Mouse (Mus musculus): Measurements from ENCODE around the gene Tecpr1.

- no peak for TF ChIP-seq CTCF (IDR thresholded peaks at IDR 0.05; ENCODE audit: extremely low read depth, insufficient read depth, low read length)
- no peak for TF ChIP-seq POLR2A (IDR thresholded peaks at IDR 0.05; ENCODE audit: extremely low read depth, insufficient read depth, low read length)
Observed at GRCm38 (mm10) chr5:144162080-144162812, 61.2 kb downstream of the Tecpr1 start.
